ENCODE assay signal across 23 mouse cellular contexts in genomic region chr1:141149899-141150298, GRCm38 (mm10).
"Had no signal": no experiment of that assay in that cellular context is flagged by ENCODE, and none has a peak within 500 bp of the region (broad histone marks: within the 10 kb centered on the region; RNA-seq: fewer than 3 reads in every experiment).

No protein-coding gene starts in this region.

- H3K27ac ChIP-seq: gastrocnemius, adult 2 months; heart, embryonic 10.5 days; hindbrain, embryonic 13.5 days; intestine, embryonic 15.5 days; layer of hippocampus, adult 2 months; left cerebral cortex, adult 2 months; limb, embryonic 10.5 days; limb, embryonic 12.5 days had no signal

- H3K36me3 ChIP-seq: heart, embryonic 10.5 days; heart, embryonic 12.5 days; hindbrain, embryonic 13.5 days; intestine, embryonic 15.5 days; limb, embryonic 10.5 days; limb, embryonic 12.5 days had no signal

- H3K9me3 ChIP-seq: heart, embryonic 10.5 days; heart, embryonic 12.5 days; hindbrain, embryonic 13.5 days; intestine, embryonic 15.5 days; limb, embryonic 10.5 days; limb, embryonic 12.5 days had no signal

- H3K9ac ChIP-seq: heart, embryonic 12.5 days; hindbrain, embryonic 13.5 days; intestine, embryonic 15.5 days; limb, embryonic 12.5 days had no signal

- H3K4me2 ChIP-seq: heart, embryonic 12.5 days; hindbrain, embryonic 13.5 days; intestine, embryonic 15.5 days; limb, embryonic 12.5 days had no signal

- H3K4me3 ChIP-seq: gastrocnemius, adult 2 months; heart, embryonic 10.5 days; heart, embryonic 12.5 days; hindbrain, embryonic 13.5 days; intestine, embryonic 15.5 days; layer of hippocampus, adult 2 months; left cerebral cortex, adult 2 months; limb, embryonic 10.5 days; limb, embryonic 12.5 days had no signal

- H3K4me1 ChIP-seq: heart, embryonic 10.5 days; heart, embryonic 12.5 days; hindbrain, embryonic 13.5 days; intestine, embryonic 15.5 days; limb, embryonic 10.5 days; limb, embryonic 12.5 days had no signal

- DNase-seq: gastrocnemius, adult 2 months; gastrocnemius, postnatal 10 days; gastrocnemius, postnatal 25 days; heart, adult 18-20 months; heart, postnatal 10 days; heart, postnatal 4 days; kidney, adult 18-20 months; kidney, adult 8-10 months; kidney, postnatal 10 days; kidney, postnatal 25 days; kidney, postnatal 4 days; liver had no signal

- H3K27me3 ChIP-seq: heart, embryonic 12.5 days; hindbrain, embryonic 13.5 days; intestine, embryonic 15.5 days; limb, embryonic 12.5 days had no signal

- ATAC-seq: hindbrain, embryonic 16.5 days; inflammation-experienced regulatory T-cells, adult 6 months; intestine, embryonic 15.5 days; intestine, postnatal 0 days had no signal
